7 mouse cellular contexts compared by ENCODE assay signal in the genomic region with DNA sequence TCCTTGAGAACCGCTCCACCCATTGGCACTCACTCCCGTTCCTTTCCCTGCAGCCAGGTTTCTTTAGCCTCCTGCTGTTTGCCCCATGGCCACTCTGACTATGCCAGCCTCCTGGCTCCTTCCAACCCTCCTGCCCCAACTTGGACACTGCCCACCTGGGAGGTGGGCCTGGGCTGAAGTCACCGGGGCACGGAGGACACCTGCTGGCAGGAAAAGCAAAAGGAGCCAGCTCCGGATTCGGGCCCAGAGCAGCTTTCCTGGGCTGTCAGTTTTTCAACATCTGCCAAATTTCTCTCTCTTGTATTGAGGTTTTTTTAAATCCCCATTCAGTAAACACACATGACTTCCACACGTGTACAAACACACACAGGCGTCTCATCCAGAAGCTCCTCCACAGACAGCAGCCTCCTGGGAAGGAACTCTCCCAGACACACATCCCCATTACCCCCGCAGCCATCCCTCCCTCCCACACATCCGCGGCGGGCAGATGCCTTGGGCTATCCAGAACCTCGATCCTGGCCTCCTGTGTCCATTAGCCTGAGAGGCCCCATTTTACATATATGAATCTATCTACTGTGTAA. TPM values are rescaled to one million over a fixed set of nuclear protein-coding genes. Genes with fewer than 3 reads are reported as not detected.
DNase-seq lines count a peak whose midpoint lies in the region; ATAC-seq and TF ChIP-seq lines count a peak whose summit lies in the region.

No protein-coding gene starts in this region.

- no peak overlapping the region for H3K27ac ChIP-seq in forebrain, embryonic 12.5 days
- H3K27ac ChIP-seq in hindbrain, embryonic 15.5 days (replicated peaks): no peak overlapping the region
- 0 out of 2 replicates have a peak overlapping the region, but pooled peaks have one; percentile 41 for H3K27ac ChIP-seq in limb, embryonic 12.5 days
- H3K27ac ChIP-seq in midbrain, embryonic 16.5 days (ENCODE audit: low read length): no peak overlapping the region

- WGBS in forebrain, embryonic 12.5 days: 9% methylated on average over 13 of the region's 13 CpGs
- 10% methylated on average over 13 of the region's 13 CpGs for WGBS in hindbrain, embryonic 15.5 days
- WGBS in limb, embryonic 12.5 days: 6% methylated on average over 13 of the region's 13 CpGs
- 9% methylated on average over 13 of the region's 13 CpGs for WGBS in midbrain, embryonic 16.5 days

- peak; percentile 19; the same call in 1 of the 2 replicates for TF ChIP-seq CTCF in brain, embryonic 14.5 days (IDR thresholded peaks at IDR 0.05; ENCODE audit: borderline replicate concordance, extremely low read depth, insufficient read depth, insufficient read length)

- no peak for TF ChIP-seq POLR2A in brain, embryonic 14.5 days (IDR thresholded peaks at IDR 0.05; ENCODE audit: borderline replicate concordance, extremely low read depth, insufficient read depth, insufficient read length, poor library complexity, severe bottlenecking)

- no peak for ATAC-seq in forebrain, embryonic 12.5 days (ENCODE audit: low FRiP score)
- ATAC-seq in hindbrain, embryonic 15.5 days (ENCODE audit: low FRiP score, low read depth): no peak
- ATAC-seq in limb, embryonic 12.5 days (ENCODE audit: insufficient number of reproducible peaks, insufficient read depth, low FRiP score, low TSS enrichment, low read depth): no peak
- ATAC-seq in midbrain, embryonic 16.5 days: no peak

- peaks cover 43% of the 10 kb centered on the region for H3K27me3 ChIP-seq in forebrain, embryonic 12.5 days
- peaks cover 14% of the 10 kb centered on the region; the same call in 1 of the 2 replicates for H3K27me3 ChIP-seq in hindbrain, embryonic 15.5 days
- no peaks in the 10 kb centered on the region for H3K27me3 ChIP-seq in limb, embryonic 12.5 days
- peaks cover 2% of the 10 kb centered on the region; the same call in 1 of the 2 replicates for H3K27me3 ChIP-seq in midbrain, embryonic 16.5 days (ENCODE audit: control insufficient read depth, insufficient read depth, low read depth, low read length)

- H3K4me3 ChIP-seq in forebrain, embryonic 12.5 days (replicated peaks): peak overlapping the region; percentile 52
- H3K4me3 ChIP-seq in hindbrain, embryonic 15.5 days: peak overlapping the region; percentile 9; the same call in 1 of the 2 replicates
- peak overlapping the region; percentile 55 for H3K4me3 ChIP-seq in limb, embryonic 12.5 days (replicated peaks)
- no peak overlapping the region for H3K4me3 ChIP-seq in midbrain, embryonic 16.5 days (ENCODE audit: low read depth, low read length)

- H3K4me1 ChIP-seq in forebrain, embryonic 12.5 days: peaks cover 21% of the 10 kb centered on the region
- H3K4me1 ChIP-seq in hindbrain, embryonic 15.5 days (replicated peaks): peaks cover 33% of the 10 kb centered on the region
- peaks cover 42% of the 10 kb centered on the region for H3K4me1 ChIP-seq in limb, embryonic 12.5 days (replicated peaks)
- H3K4me1 ChIP-seq in midbrain, embryonic 16.5 days (ENCODE audit: control insufficient read depth, insufficient read depth, low read length): peaks cover 15% of the 10 kb centered on the region

- DNase-seq in 3T3-L1 (ENCODE audit: low read depth, low spot score): peak; percentile 48
- peak; percentile 34 for DNase-seq in brain, embryonic 14.5 days (ENCODE audit: low read depth)
- DNase-seq in thymus, postnatal 36 days: no peak

- no peak overlapping the region for H3K9ac ChIP-seq in forebrain, embryonic 12.5 days
- 0 out of 2 replicates have a peak overlapping the region, but pooled peaks have one; percentile 7 for H3K9ac ChIP-seq in hindbrain, embryonic 15.5 days
- peak overlapping the region; percentile 72 for H3K9ac ChIP-seq in limb, embryonic 12.5 days (replicated peaks)
- H3K9ac ChIP-seq in midbrain, embryonic 16.5 days (ENCODE audit: low read depth, low read length): no peak overlapping the region

- H3K36me3 ChIP-seq in forebrain, embryonic 12.5 days (replicated peaks): no peaks in the 10 kb centered on the region
- no peaks in the 10 kb centered on the region for H3K36me3 ChIP-seq in hindbrain, embryonic 15.5 days
- H3K36me3 ChIP-seq in limb, embryonic 12.5 days: peaks cover 18% of the 10 kb centered on the region
- no peaks in the 10 kb centered on the region for H3K36me3 ChIP-seq in midbrain, embryonic 16.5 days (ENCODE audit: control insufficient read depth, insufficient read depth, low read length)

- H3K9me3 ChIP-seq in forebrain, embryonic 12.5 days: no peaks in the 10 kb centered on the region
- no peaks in the 10 kb centered on the region for H3K9me3 ChIP-seq in hindbrain, embryonic 15.5 days
- 0 out of 2 replicates have a peak, but pooled peaks cover 7% of the 10 kb centered on the region for H3K9me3 ChIP-seq in limb, embryonic 12.5 days
- H3K9me3 ChIP-seq in midbrain, embryonic 16.5 days (replicated peaks; ENCODE audit: control insufficient read depth, low read length, poor library complexity, severe bottlenecking): no peaks in the 10 kb centered on the region

- peak overlapping the region; percentile 75 for H3K4me2 ChIP-seq in forebrain, embryonic 12.5 days
- H3K4me2 ChIP-seq in hindbrain, embryonic 15.5 days: peak overlapping the region; percentile 99
- peak overlapping the region; percentile 90 for H3K4me2 ChIP-seq in limb, embryonic 12.5 days
- peak overlapping the region; percentile 31; the same call in 1 of the 2 replicates for H3K4me2 ChIP-seq in midbrain, embryonic 16.5 days (ENCODE audit: low read length)

RNA-seq across cellular contexts. Expression of a gene that starts 2.4 kb away (rescaled TPM):
- polyA plus RNA-seq in brain, embryonic 14.5 days (2012; rRNA removed): 6.6 and 7.3 TPM in 2 replicates
- polyA plus RNA-seq in forebrain, embryonic 12.5 days (2016; fragmentation: Nextera tagmentation; extraction: Ambion mirVana): 8.5 and 9.7 TPM in 2 replicates
- 5.1 and 5.4 TPM in 2 replicates for polyA plus RNA-seq in hindbrain, embryonic 15.5 days (2015; fragmentation: Nextera tagmentation; extraction: Ambion mirVana)
- 33.4 and 40.0 TPM in 2 replicates for polyA plus RNA-seq in limb, embryonic 12.5 days (2016; fragmentation: Nextera tagmentation; extraction: Ambion mirVana)
- 4.0 and 4.1 TPM in 2 replicates for polyA plus RNA-seq in midbrain, embryonic 16.5 days (2015; fragmentation: Nextera tagmentation; extraction: Ambion mirVana)

RNA-seq across cellular contexts. Expression of a gene that starts 5.9 kb away (rescaled TPM):
- polyA plus RNA-seq in brain, embryonic 14.5 days (2012; rRNA removed): 37.5 and 46.5 TPM in 2 replicates
- polyA plus RNA-seq in forebrain, embryonic 12.5 days (2016; fragmentation: Nextera tagmentation; extraction: Ambion mirVana): 91.9 and 94.3 TPM in 2 replicates
- 42.7 and 45.8 TPM in 2 replicates for polyA plus RNA-seq in hindbrain, embryonic 15.5 days (2015; fragmentation: Nextera tagmentation; extraction: Ambion mirVana)
- 80.5 and 84.1 TPM in 2 replicates for polyA plus RNA-seq in limb, embryonic 12.5 days (2016; fragmentation: Nextera tagmentation; extraction: Ambion mirVana)
- polyA plus RNA-seq in midbrain, embryonic 16.5 days (2015; fragmentation: Nextera tagmentation; extraction: Ambion mirVana): 36.4 and 43.1 TPM in 2 replicates

Comparison
In these comparisons a context has a peak if more than half of its experiments do, and no peak if none do; other contexts are left out.
1. DNase-seq: peak in 3T3-L1 (single experiment) and brain, embryonic 14.5 days (single experiment); none in thymus, postnatal 36 days (0 of 2).
2. H3K4me2 ChIP-seq: peak in every context shown above with its lines; median percentile 99 in hindbrain, embryonic 15.5 days; 90 in limb, embryonic 12.5 days; 75 in forebrain, embryonic 12.5 days; 31 in midbrain, embryonic 16.5 days.
3. H3K9ac ChIP-seq: peak in hindbrain, embryonic 15.5 days (single experiment) and limb, embryonic 12.5 days (single experiment); none in forebrain, embryonic 12.5 days (single experiment) and midbrain, embryonic 16.5 days (single experiment).